Mouse (Mus musculus): ENCODE measurements at regions not wholly inside any gene's neighbourhood (a gene's known extent, or its start where the extent isn't known, plus 50 kb on each side); places are given as distances from the start of the nearest gene placed in this dataset.

DNA sequence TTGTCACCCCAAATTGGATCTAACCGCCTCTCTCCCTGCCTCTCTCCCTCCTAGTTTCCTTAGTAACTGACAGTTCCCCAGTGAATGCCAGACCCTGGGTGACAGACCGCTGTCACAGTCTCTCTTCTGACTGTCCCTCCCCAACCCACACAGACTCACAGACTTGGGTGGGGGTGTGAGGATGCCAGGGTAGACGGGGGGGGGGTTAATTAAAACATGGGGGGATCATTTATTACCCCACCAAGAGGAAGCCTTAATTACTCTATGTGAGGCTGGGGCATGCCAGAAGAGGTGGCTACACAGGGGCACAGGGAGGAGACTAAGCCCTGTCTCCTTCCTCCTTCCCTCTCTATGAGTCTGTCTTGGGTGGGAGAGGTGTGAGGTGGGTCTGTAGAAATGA lies 261.1 kb upstream of the Gm4791 start:
- Histone ChIP-seq H3K27ac (ENCODE audit: low read depth, low read length) (no peak overlapping the region), H3K4me3 (ENCODE audit: low read depth, low read length) (no peak overlapping the region), H3K9ac (ENCODE audit: low read depth, low read length) (no peak overlapping the region), H3K27me3 (ENCODE audit: control insufficient read depth, insufficient read depth, low read length) (no peaks in the 10 kb centered on the region), H3K36me3 (ENCODE audit: control insufficient read depth, insufficient read depth, low read length) (no peaks in the 10 kb centered on the region), H3K9me3 (ENCODE audit: control insufficient read depth, low read length) (no peaks in the 10 kb centered on the region), H3K4me1 (replicated peaks; ENCODE audit: control insufficient read depth, insufficient read depth, low read length) (no peaks in the 10 kb centered on the region; the same call in 1 of the 2 replicates), H3K4me2 (replicated peaks; ENCODE audit: low read depth, low read length) (no peak overlapping the region)
- ATAC-seq (ENCODE audit: low FRiP score) (no peak), DNase-seq (ENCODE audit: low spot score) (no peak)
- WGBS, result 43% methylated on average over 3 of the region's 3 CpGs

GRCm38 (mm10) chr9:46736232-46736631 lies 262.3 kb upstream of the Gm4791 start:
- H3K4me1 ChIP-seq (replicated peaks; ENCODE audit: control insufficient read depth, insufficient read depth, low read length), result no peaks in the 10 kb centered on the region; the same call in 1 of the 2 replicates
- no peak overlapping the region for H3K4me3 ChIP-seq (ENCODE audit: low read depth, low read length)
- H3K4me2 ChIP-seq (replicated peaks; ENCODE audit: low read depth, low read length), result no peak overlapping the region
- no peak for ATAC-seq (ENCODE audit: low FRiP score)
- no peaks in the 10 kb centered on the region for H3K36me3 ChIP-seq (ENCODE audit: control insufficient read depth, insufficient read depth, low read length)
- H3K9me3 ChIP-seq (ENCODE audit: control insufficient read depth, low read length), result no peaks in the 10 kb centered on the region
- DNase-seq (ENCODE audit: low spot score), result no peak
- H3K27ac ChIP-seq (ENCODE audit: low read depth, low read length), result no peak overlapping the region
- no peaks in the 10 kb centered on the region for H3K27me3 ChIP-seq (ENCODE audit: control insufficient read depth, insufficient read depth, low read length)
- no peak overlapping the region for H3K9ac ChIP-seq (ENCODE audit: low read depth, low read length)

DNA sequence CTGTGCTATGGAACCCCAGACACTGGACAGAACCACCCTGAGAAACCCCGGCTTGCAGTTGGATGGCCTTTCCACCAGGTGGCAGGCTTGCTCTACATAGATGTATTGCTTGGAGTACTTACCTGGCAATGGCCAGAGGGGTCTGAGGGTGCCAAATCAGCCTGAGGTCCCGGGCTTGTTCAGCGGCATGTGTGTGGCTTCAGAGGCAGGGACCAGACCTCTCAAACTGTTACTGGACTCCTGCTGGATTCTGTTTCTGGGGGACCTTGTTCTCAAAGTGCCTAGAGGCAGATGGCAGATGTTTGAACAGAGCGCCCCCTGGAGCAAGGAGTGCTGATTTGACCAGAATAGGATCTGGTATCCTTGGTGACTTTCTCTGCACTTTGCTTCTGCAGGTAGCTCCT lies 262.9 kb upstream of the Gm4791 start:
- Histone ChIP-seq H3K4me3 (ENCODE audit: low read depth, low read length) (no peak overlapping the region), H3K27ac (ENCODE audit: low read depth, low read length) (no peak overlapping the region), H3K4me2 (replicated peaks; ENCODE audit: low read depth, low read length) (no peak overlapping the region), H3K4me1 (replicated peaks; ENCODE audit: control insufficient read depth, insufficient read depth, low read length) (no peaks in the 10 kb centered on the region; the same call in 1 of the 2 replicates), H3K36me3 (ENCODE audit: control insufficient read depth, insufficient read depth, low read length) (no peaks in the 10 kb centered on the region), H3K9ac (ENCODE audit: low read depth, low read length) (no peak overlapping the region), H3K27me3 (ENCODE audit: control insufficient read depth, insufficient read depth, low read length) (no peaks in the 10 kb centered on the region), H3K9me3 (ENCODE audit: control insufficient read depth, low read length) (no peaks in the 10 kb centered on the region)
- ATAC-seq (ENCODE audit: low FRiP score) (no peak), DNase-seq (ENCODE audit: low spot score) (peak; percentile 90)
- WGBS, result 8% methylated on average over 4 of the region's 4 CpGs

DNA sequence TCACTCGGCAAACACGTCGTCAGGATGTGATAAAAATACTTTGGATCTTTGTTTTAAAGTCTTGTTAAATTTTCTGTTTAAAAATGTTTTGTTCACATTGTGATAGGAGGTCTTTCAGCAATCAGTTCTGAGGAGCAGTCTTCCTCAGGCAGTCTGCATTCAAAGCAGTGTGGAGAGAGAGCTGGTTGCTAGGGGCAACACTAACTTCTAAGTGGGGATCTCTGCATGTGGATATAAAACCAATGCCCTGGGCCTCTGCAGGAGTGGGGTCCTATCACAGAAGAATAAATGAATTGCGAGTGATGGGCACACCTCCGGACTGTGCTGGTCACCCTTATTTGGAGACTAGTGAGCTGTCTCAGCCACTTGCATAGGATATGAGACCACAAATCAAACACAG lies 270.1 kb upstream of the Gm4791 start:
- WGBS, result 26% methylated on average over 5 of the region's 5 CpGs
- no peaks in the 10 kb centered on the region for H3K36me3 ChIP-seq (ENCODE audit: control insufficient read depth, insufficient read depth, low read length)
- peak; percentile 11 for DNase-seq (ENCODE audit: low spot score)

DNA sequence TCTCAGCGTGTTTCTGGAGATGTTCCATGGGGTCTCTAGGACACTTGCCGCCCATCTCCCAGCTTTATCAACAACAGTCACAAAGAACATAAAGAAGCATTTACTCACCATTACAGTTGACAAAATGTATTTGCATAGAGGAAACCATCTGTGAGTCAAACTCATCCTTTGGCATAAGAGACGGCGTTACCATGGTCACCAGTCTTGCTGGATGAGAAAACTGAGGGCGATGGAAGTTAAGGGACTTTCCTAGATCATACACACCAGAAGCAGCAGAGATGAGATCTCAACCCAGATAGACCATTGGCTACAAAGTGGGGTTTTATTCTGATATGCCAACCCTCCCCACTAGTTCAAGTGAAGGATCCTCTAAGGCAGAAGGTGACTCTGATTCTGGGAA lies 274.3 kb upstream of the Gm4791 start:
- Histone ChIP-seq H3K4me1 (replicated peaks; ENCODE audit: control insufficient read depth, insufficient read depth, low read length) (no peaks in the 10 kb centered on the region), H3K4me3 (ENCODE audit: low read depth, low read length) (no peak overlapping the region), H3K4me2 (replicated peaks; ENCODE audit: low read depth, low read length) (no peak overlapping the region), H3K36me3 (ENCODE audit: control insufficient read depth, insufficient read depth, low read length) (no peaks in the 10 kb centered on the region), H3K9me3 (ENCODE audit: control insufficient read depth, low read length) (no peaks in the 10 kb centered on the region), H3K27me3 (ENCODE audit: control insufficient read depth, insufficient read depth, low read length) (no peaks in the 10 kb centered on the region), H3K9ac (ENCODE audit: low read depth, low read length) (no peak overlapping the region), H3K27ac (ENCODE audit: low read depth, low read length) (no peak overlapping the region)
- ATAC-seq (ENCODE audit: low FRiP score) (no peak), DNase-seq (ENCODE audit: low spot score) (no peak)
- 88% methylated on average over 5 of the region's 5 CpGs for WGBS

More for the DNA sequence above, 270.1 kb upstream of the Gm4791 start:
- Histone ChIP-seq H3K4me3 (ENCODE audit: low read depth, low read length) (no peak overlapping the region), H3K27ac (ENCODE audit: low read depth, low read length) (no peak overlapping the region), H3K9me3 (ENCODE audit: control insufficient read depth, low read length) (no peaks in the 10 kb centered on the region), H3K9ac (ENCODE audit: low read depth, low read length) (no peak overlapping the region), H3K4me2 (replicated peaks; ENCODE audit: low read depth, low read length) (no peak overlapping the region), H3K27me3 (ENCODE audit: control insufficient read depth, insufficient read depth, low read length) (no peaks in the 10 kb centered on the region), H3K4me1 (replicated peaks; ENCODE audit: control insufficient read depth, insufficient read depth, low read length) (no peaks in the 10 kb centered on the region)
- ATAC-seq (ENCODE audit: low FRiP score), result no peak

GRCm38 (mm10) chr9:46713415-46713814 lies 285.1 kb upstream of the Gm4791 start:
- no peak overlapping the region for H3K4me2 ChIP-seq (replicated peaks; ENCODE audit: low read depth, low read length)
- H3K9ac ChIP-seq (ENCODE audit: low read depth, low read length), result no peak overlapping the region
- no peak overlapping the region for H3K4me3 ChIP-seq (ENCODE audit: low read depth, low read length)
- WGBS, result 92% methylated on average over 10 of the region's 10 CpGs
- no peaks in the 10 kb centered on the region for H3K27me3 ChIP-seq (ENCODE audit: control insufficient read depth, insufficient read depth, low read length)
- no peak for DNase-seq (ENCODE audit: low spot score)
- no peaks in the 10 kb centered on the region for H3K36me3 ChIP-seq (ENCODE audit: control insufficient read depth, insufficient read depth, low read length)
- no peak for ATAC-seq (ENCODE audit: low FRiP score)
- no peak overlapping the region for H3K27ac ChIP-seq (ENCODE audit: low read depth, low read length)
- no peaks in the 10 kb centered on the region for H3K9me3 ChIP-seq (ENCODE audit: control insufficient read depth, low read length)
- no peaks in the 10 kb centered on the region for H3K4me1 ChIP-seq (replicated peaks; ENCODE audit: control insufficient read depth, insufficient read depth, low read length)

DNA sequence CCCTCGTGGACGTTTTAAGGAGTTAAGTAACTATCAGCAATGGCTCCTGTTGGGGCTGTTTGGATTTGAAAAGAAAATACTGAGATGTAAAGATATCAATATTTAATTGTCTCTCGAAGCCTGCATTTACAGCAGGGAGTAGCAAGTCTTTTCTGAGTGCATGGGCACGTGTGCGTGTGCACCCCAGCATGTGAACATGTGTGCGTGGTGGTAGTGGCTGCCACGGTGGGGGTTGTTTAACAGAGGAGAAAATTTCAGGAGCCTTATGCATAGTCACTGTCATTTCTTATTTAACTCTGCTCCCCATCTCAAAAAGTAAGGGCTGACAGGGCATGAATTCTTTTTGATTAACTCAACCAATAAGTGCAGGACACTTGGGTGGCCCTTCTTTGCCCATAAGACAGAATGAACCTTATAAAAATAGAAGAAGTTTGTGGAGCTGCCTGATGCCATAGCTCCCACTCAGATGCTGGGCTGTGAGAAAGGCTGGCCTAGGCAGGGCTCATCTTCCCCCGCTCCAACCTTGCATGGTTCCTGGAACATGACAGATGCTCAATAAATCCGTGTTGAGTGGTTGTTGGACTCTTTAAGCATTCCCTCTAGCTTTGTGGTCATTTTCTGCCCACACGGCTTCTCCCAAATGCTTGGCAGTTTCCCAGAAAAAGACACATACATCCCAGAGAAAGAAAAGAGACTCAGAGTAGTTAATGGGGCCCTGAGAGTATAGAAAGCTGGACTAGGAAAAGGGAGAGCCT lies 294.2 kb upstream of the Gm4791 start:
- Histone ChIP-seq H3K9ac (ENCODE audit: low read depth, low read length) (no peak overlapping the region), H3K4me3 (ENCODE audit: low read depth, low read length) (no peak overlapping the region), H3K9me3 (ENCODE audit: control insufficient read depth, low read length) (no peaks in the 10 kb centered on the region), H3K36me3 (ENCODE audit: control insufficient read depth, insufficient read depth, low read length) (no peaks in the 10 kb centered on the region), H3K4me2 (replicated peaks; ENCODE audit: low read depth, low read length) (no peak overlapping the region), H3K27me3 (ENCODE audit: control insufficient read depth, insufficient read depth, low read length) (no peaks in the 10 kb centered on the region), H3K27ac (ENCODE audit: low read depth, low read length) (no peak overlapping the region), H3K4me1 (replicated peaks; ENCODE audit: control insufficient read depth, insufficient read depth, low read length) (peaks cover 15% of the 10 kb centered on the region; the same call in 1 of the 2 replicates)
- ATAC-seq (ENCODE audit: low FRiP score) (no peak), DNase-seq (ENCODE audit: low spot score) (no peak)
- 75% methylated on average over 10 of the region's 10 CpGs for WGBS

GRCm38 (mm10) chr9:46703674-46704073 lies 294.9 kb upstream of the Gm4791 start:
- Histone ChIP-seq H3K9me3 (ENCODE audit: control insufficient read depth, low read length) (no peaks in the 10 kb centered on the region), H3K9ac (ENCODE audit: low read depth, low read length) (no peak overlapping the region), H3K4me1 (replicated peaks; ENCODE audit: control insufficient read depth, insufficient read depth, low read length) (peaks cover 15% of the 10 kb centered on the region; the same call in 1 of the 2 replicates), H3K27ac (ENCODE audit: low read depth, low read length) (peak overlapping the region; percentile 54), H3K36me3 (ENCODE audit: control insufficient read depth, insufficient read depth, low read length) (no peaks in the 10 kb centered on the region), H3K4me3 (ENCODE audit: low read depth, low read length) (no peak overlapping the region), H3K4me2 (replicated peaks; ENCODE audit: low read depth, low read length) (no peak overlapping the region), H3K27me3 (ENCODE audit: control insufficient read depth, insufficient read depth, low read length) (no peaks in the 10 kb centered on the region)
- peak; percentile 80; the same call in 1 of the 2 replicates for ATAC-seq (ENCODE audit: low FRiP score)
- 46% methylated on average over 8 of the region's 8 CpGs for WGBS
- DNase-seq (ENCODE audit: low spot score), result peak; percentile 33
